Mouse (Mus musculus) ES-E14 (cell line): Measurements from ENCODE around the gene Creld2. TPM values are rescaled to one million over a fixed set of nuclear protein-coding genes. Genes with fewer than 3 reads are reported as not detected.

ENCODE experiments used
- DNase-seq: peaks from one replicate; pipeline ENCODE4 v3.0.0-alpha.2; 2013; ENCODE audit warnings: low read depth, low spot score
- H3K27ac ChIP-seq: 2 replicates; pipeline ENCODE4 v1.5.1; 2012; ENCODE audit warnings: low read depth, mild to moderate bottlenecking, low read length, moderate library complexity, mixed read lengths; ENCODE audit not compliant: poor library complexity, insufficient read depth, severe bottlenecking
- H3K36me3 ChIP-seq: 2 replicates; pipeline ENCODE4 v1.6.1; 2012; ENCODE audit warnings: mild to moderate bottlenecking, low read length, moderate library complexity, mixed read lengths; ENCODE audit not compliant: control insufficient read depth, poor library complexity, insufficient read depth, severe bottlenecking
- H3K4me1 ChIP-seq, 2 experiments: fragments of 150-350 bp in 1 of 2; sonication (generic) in 1 of 2; 2 replicates each; pipeline ENCODE4 v1.6.1; 2012; ENCODE audit warnings: low read length in 2 of 2, mild to moderate bottlenecking in 1 of 2, mixed read lengths in 1 of 2; ENCODE audit not compliant: control insufficient read depth in 2 of 2, insufficient read depth in 2 of 2, poor library complexity in 1 of 2
- H3K4me3 ChIP-seq, 2 experiments: fragments of 150-350 bp in 1 of 2; sonication (generic) in 1 of 2; 2 replicates each; pipeline ENCODE4 v1.5.1; 2012; ENCODE audit warnings: low read length in 2 of 2, low read depth in 1 of 2, mild to moderate bottlenecking in 1 of 2, mixed read lengths in 1 of 2; ENCODE audit not compliant: insufficient read depth in 1 of 2, poor library complexity in 1 of 2, severe bottlenecking in 1 of 2
- H3K9ac ChIP-seq: 2 replicates; pipeline ENCODE4 v1.6.1; 2012; ENCODE audit warnings: low read depth, mild to moderate bottlenecking, low read length, mixed read lengths; ENCODE audit not compliant: poor library complexity, insufficient read depth, severe bottlenecking
- H3K9me3 ChIP-seq: fragments of 150-350 bp; sonication (generic); 2 replicates; pipeline ENCODE4 v1.6.1; 2012; ENCODE audit warnings: low read depth, mild to moderate bottlenecking, low read length; ENCODE audit not compliant: control insufficient read depth, insufficient read depth
- CHD2 ChIP-seq: IDR thresholded peaks from 2 replicates; pipeline ENCODE4 v1.6.1; 2014; ENCODE audit warnings: mild to moderate bottlenecking, low read depth, low read length, inconsistent platforms
- HCFC1 ChIP-seq: IDR thresholded peaks from 2 replicates; pipeline ENCODE4 v1.6.1; 2012; ENCODE audit warnings: low read length, inconsistent platforms, borderline replicate concordance; ENCODE audit not compliant: insufficient read depth
- MAFK ChIP-seq: IDR thresholded peaks from 2 replicates; pipeline ENCODE4 v1.6.1; 2014; ENCODE audit warnings: mild to moderate bottlenecking, low read depth, low read length, inconsistent platforms; ENCODE audit not compliant: insufficient read depth
- ZC3H11A ChIP-seq: IDR thresholded peaks from 2 replicates; pipeline ENCODE4 v1.6.1; 2012; ENCODE audit warnings: low read depth, mild to moderate bottlenecking, inconsistent platforms, low read length, borderline replicate concordance
- ZNF384 ChIP-seq: IDR thresholded peaks from 2 replicates; pipeline ENCODE4 v1.6.1; 2012; ENCODE audit warnings: low read depth, low read length, inconsistent platforms
- in situ Hi-C, 2 experiments: fragments of 600-800 bp; cut with MboI; formaldehyde crosslinking; loops; one replicate each; pipeline ENCODE4 v1.15.1; 2025; ENCODE audit warnings: low sequenced_read_pairs in 2 of 2, inconsistent platforms in 1 of 2; ENCODE audit not compliant: unreplicated experiment in 2 of 2
- total RNA-seq: library from RNA; depleted of rRNA; stranded (reverse); fragments of 300-350 nt; gene quantifications from 2 replicates; pipeline ENCODE4 v1.2.3, GENCODE M21; 2012

The Creld2 gene
- total RNA-seq, 1 experiment = 328 TPM

DNA sequence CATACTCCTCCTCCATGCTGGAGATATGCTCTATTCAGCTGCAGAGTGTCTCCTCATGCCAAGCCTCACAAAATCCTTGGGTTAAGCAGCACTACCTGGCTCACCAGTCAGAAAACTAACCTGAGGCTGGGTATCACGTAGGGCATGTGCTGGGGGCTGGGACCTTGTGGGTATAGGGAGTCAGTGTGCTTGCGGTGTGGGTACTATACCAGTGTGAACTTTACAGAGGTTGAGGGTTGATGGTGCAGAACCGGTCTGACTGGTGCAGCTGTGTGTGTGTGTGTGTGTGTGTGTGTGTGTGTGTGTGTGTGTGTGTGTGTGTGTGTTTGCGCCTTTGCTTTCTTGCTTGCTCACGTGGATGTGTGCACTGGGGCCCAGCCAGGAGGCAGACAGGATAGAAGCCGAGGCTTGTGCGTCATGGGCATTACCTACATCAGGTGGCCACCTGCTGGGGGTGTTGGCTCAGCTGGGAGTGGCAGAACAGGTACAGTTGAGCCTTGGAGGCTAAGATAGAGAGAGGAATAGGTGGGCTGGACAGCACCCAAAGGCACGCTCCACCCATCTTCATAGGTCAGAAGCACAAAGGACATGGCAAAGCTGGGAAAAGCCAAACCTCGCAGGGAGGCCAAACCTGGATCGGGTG lies 32.2 kb downstream of the Creld2 start:
- DNase-seq = no peak

DNA sequence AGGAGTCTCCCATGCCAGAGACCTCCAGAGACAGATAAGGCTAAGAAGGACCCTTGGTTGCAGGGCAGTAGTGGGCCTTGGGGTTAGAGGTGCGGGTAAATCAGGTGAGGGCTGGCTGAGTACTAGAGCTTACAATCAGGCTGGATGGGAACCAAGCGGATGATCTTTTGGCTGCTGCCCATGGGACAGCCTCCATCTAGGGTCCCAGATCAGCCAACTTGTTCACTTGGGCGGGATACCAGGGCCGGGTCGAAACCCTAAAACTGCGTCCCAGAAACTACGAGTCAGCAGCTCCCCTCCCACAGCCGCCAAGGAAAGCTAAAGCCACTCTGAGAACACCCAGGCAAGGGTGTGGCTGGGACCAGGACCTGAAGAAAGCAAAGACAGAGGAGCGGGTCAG lies 33.7 kb downstream of the Creld2 start:
- H3K9me3 ChIP-seq = no peaks in the 10 kb centered on the region
- no peak overlapping the region for H3K9ac ChIP-seq
- H3K4me1 ChIP-seq = peaks cover 12 to 40% of the 10 kb centered on the region in 2 experiments; a peak in 2 of 4 replicates
- no peak for DNase-seq
- no peaks in the 10 kb centered on the region for H3K36me3 ChIP-seq
- in situ Hi-C loops = no loop called here
- no peak for TF ChIP-seq HCFC1
- no peak for TF ChIP-seq MAFK
- no peak for TF ChIP-seq ZC3H11A
- no peak for TF ChIP-seq ZNF384
- TF ChIP-seq CHD2 = no peak
- H3K4me3 ChIP-seq = no peak overlapping the region
- H3K27ac ChIP-seq = no peak overlapping the region

More for the DNA sequence above, 32.2 kb downstream of the Creld2 start:
- Histone ChIP-seq H3K4me3 (no peak overlapping the region), H3K9me3 (no peaks in the 10 kb centered on the region), H3K4me1 (peaks cover 12 to 37% of the 10 kb centered on the region in 2 experiments; a peak in 2 of 4 replicates), H3K36me3 (no peaks in the 10 kb centered on the region), H3K9ac (no peak overlapping the region), H3K27ac (no peak overlapping the region)
- in situ Hi-C loops = no loop called here
- TF ChIP-seq MAFK (no peak), HCFC1 (no peak)

DNA sequence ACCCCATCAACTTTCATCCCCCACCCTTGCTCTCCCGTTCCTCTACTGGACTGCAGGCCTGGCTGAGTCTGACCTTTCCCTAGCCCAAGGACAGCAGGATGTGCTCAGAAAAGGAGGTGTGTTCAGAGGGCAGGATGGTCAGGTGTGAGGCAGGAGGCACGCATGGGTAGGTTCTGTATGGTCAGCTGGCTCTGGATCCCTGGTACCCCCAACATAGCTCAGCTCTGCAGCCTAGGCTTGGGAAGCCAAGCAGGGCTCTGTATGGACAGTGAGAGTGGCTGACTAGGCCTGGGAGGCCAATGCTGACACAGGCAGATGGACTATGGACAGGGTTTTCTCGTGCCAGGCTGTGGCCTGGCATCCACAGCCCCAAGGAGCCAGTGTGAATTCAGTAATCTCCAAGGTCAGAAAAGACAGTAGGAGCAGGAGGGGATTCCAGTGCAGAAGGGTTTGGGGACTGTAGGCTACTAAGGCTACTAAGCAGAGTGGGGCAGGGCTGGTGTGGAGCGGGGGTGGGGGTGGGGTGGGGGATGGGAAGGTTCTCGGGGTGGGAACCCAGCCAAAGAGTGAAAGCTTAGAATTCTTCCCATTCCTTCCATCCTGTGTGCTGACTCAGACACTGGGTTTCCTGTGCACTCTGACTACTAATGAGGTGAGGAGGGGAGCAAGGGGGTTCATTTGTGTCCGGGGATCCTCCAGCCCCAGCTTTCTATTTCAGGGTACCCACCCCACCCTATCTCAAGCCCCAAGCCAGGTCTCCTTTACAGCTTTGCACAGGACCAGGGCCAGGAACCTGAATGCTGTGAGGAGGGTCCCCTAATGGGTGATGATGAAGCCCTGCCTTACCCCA lies 34.9 kb downstream of the Creld2 start:
- in situ Hi-C loops = no loop called here
- TF ChIP-seq HCFC1 (no peak), MAFK (0 out of 2 replicates have a peak, but pooled peaks have one; percentile 45), ZC3H11A (no peak)
- H3K9me3 ChIP-seq = no peaks in the 10 kb centered on the region
- peaks cover 12 to 42% of the 10 kb centered on the region in 2 experiments; a peak in 2 of 4 replicates for H3K4me1 ChIP-seq
- no peak for DNase-seq
- peak overlapping the region in 1 of 2 experiments; percentile 13; a peak in 1 of 4 replicates for H3K4me3 ChIP-seq
- peak overlapping the region; percentile 48; the same call in 1 of the 2 replicates for H3K9ac ChIP-seq
- H3K36me3 ChIP-seq = no peaks in the 10 kb centered on the region
- H3K27ac ChIP-seq = peak overlapping the region; percentile 55

DNA sequence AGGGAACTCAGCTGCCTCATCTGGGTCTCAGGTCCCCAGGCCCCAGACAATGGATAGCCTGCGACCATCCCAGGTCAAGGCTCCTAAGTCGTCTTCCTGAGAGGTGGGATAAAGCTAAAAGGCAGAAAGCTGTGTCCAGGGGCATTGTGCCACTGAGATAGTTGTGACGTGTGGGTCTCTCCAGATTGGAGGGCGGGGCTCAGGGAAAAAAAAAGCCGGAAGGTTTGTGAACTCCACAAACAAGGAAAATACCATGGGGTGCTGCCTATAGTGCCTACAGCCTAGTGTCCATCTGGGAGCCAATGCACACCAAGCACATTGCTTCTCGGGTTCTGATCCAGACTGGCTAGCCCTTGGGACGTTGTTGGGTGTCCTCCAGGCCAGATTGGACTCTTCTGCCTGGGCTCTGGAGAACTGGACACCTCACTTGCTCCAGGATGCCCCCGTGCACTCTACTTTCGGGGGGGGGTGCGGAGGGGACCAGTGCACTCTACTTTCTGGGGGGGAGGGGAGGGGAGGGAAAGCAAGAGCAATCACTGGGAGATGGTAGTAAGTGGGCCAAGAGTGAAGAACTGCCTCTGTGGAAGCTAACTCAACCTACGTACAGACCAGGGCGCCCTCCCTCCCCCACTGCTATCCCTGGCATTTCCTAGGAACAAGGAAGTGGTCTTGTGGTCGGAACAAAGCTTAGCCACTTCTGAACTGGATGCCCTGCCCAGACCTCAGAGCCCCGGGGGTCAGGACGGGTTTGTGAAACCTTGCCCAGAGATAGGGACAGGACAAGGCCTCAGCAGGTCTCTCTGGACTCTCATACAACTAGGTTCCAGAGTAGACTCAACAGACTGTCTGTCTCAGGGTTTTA lies 35.8 kb downstream of the Creld2 start:
- Histone ChIP-seq H3K4me1 (peaks cover 12 to 43% of the 10 kb centered on the region in 2 experiments; a peak in 2 of 4 replicates), H3K9ac (peak overlapping the region; percentile 48; the same call in 1 of the 2 replicates), H3K9me3 (no peaks in the 10 kb centered on the region), H3K36me3 (no peaks in the 10 kb centered on the region), H3K27ac (peak overlapping the region; percentile 55), H3K4me3 (peak overlapping the region in 1 of 2 experiments; percentile 13; a peak in 1 of 4 replicates)
- in situ Hi-C loops = no loop called here
- DNase-seq = no peak
- TF ChIP-seq MAFK (no peak), HCFC1 (no peak), ZNF384 (0 out of 2 replicates have a peak, but pooled peaks have one; percentile 33), ZC3H11A (no peak), CHD2 (no peak)
